Mouse (Mus musculus) neural tube, embryonic 15.5 days (tissue): ENCODE results near the gene As3mt. TPM values are rescaled to one million over a fixed set of nuclear protein-coding genes. Genes with fewer than 3 reads are reported as not detected.

ENCODE experiments used
- ATAC-seq: fragments of 200-750 bp; cut with Nextera tagmentation; 2 replicates; pipeline ENCODE4 v1.8.0; 2017; ENCODE audit warnings: mild to moderate bottlenecking, moderate TSS enrichment, moderate library complexity; ENCODE audit not compliant: low FRiP score
- H3K27ac ChIP-seq: fragments of 300-500 bp; sonication (generic); replicated peaks from 2 replicates; pipeline ENCODE4 v1.5.1; 2015; ENCODE audit warnings: mild to moderate bottlenecking, inconsistent platforms
- H3K27me3 ChIP-seq: fragments of 300-500 bp; sonication (generic); replicated peaks from 2 replicates; pipeline ENCODE4 v1.6.1; 2015; ENCODE audit warnings: inconsistent platforms
- H3K36me3 ChIP-seq: fragments of 300-500 bp; sonication (generic); 2 replicates; pipeline ENCODE4 v1.6.1; 2015; ENCODE audit warnings: inconsistent platforms
- H3K4me1 ChIP-seq: fragments of 300-500 bp; sonication (generic); 2 replicates; pipeline ENCODE4 v1.6.1; 2015; ENCODE audit warnings: inconsistent platforms
- H3K4me2 ChIP-seq: fragments of 300-500 bp; sonication (generic); 2 replicates; pipeline ENCODE4 v1.6.1; 2015; ENCODE audit warnings: inconsistent platforms, mild to moderate bottlenecking, moderate library complexity
- H3K4me3 ChIP-seq: fragments of 300-500 bp; sonication (generic); replicated peaks from 2 replicates; pipeline ENCODE4 v1.5.1; 2015; ENCODE audit warnings: mild to moderate bottlenecking, inconsistent platforms
- H3K9ac ChIP-seq: fragments of 300-500 bp; sonication (generic); replicated peaks from 2 replicates; pipeline ENCODE4 v1.6.1; 2015; ENCODE audit warnings: mild to moderate bottlenecking, inconsistent platforms
- H3K9me3 ChIP-seq: fragments of 300-500 bp; sonication (generic); replicated peaks from 2 replicates; pipeline ENCODE4 v1.6.1; 2016; ENCODE audit warnings: inconsistent platforms
- WGBS: fragments of 180-500 bp; shearing (Covaris S2); methylation state at CpG from one replicate; pipeline ENCODE4 v1.1.7; 2015; ENCODE audit warnings: mixed read lengths; 5-methylcytosine and 5-hydroxymethylcytosine counted together
- polyA plus RNA-seq: library from polyadenylated mRNA; unstranded; fragments of >200 nt; fragmentation: Nextera tagmentation; extraction: Ambion mirVana; gene quantifications from 2 replicates; pipeline ENCODE4 v1.2.1, GENCODE M21; 2015

Gene As3mt
- polyA plus RNA-seq, 1 experiment from 2014 or later, result 49.8 TPM

DNA sequence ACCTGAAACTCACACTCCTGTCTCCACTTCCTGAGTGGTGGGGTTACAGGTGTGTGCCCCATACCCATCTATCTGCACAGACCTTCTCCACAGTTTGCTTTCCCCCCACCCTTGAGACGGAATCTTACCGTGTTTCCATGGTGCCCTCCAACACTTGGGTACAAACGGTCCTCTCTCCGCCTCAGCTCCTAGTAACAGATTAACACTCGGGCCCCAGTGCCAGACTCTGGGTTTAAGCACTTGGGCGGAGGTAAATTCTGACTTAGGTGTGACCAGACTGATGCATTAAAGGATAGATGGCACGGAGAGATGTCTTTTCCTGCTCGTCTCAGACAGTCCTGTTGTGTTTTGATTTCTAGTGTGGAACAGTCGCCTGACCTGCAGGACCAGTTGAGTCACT lies 6.1 kb upstream of the As3mt start:
- no peak overlapping the region for H3K4me2 ChIP-seq
- no peak overlapping the region for H3K27ac ChIP-seq
- WGBS, result 90% methylated on average over 9 of the region's 9 CpGs
- no peak overlapping the region for H3K4me3 ChIP-seq
- H3K4me1 ChIP-seq, result no peaks in the 10 kb centered on the region
- H3K36me3 ChIP-seq, result peaks cover 16% of the 10 kb centered on the region
- no peak overlapping the region for H3K9ac ChIP-seq
- no peaks in the 10 kb centered on the region for H3K9me3 ChIP-seq
- no peaks in the 10 kb centered on the region for H3K27me3 ChIP-seq
- ATAC-seq, result no peak

DNA sequence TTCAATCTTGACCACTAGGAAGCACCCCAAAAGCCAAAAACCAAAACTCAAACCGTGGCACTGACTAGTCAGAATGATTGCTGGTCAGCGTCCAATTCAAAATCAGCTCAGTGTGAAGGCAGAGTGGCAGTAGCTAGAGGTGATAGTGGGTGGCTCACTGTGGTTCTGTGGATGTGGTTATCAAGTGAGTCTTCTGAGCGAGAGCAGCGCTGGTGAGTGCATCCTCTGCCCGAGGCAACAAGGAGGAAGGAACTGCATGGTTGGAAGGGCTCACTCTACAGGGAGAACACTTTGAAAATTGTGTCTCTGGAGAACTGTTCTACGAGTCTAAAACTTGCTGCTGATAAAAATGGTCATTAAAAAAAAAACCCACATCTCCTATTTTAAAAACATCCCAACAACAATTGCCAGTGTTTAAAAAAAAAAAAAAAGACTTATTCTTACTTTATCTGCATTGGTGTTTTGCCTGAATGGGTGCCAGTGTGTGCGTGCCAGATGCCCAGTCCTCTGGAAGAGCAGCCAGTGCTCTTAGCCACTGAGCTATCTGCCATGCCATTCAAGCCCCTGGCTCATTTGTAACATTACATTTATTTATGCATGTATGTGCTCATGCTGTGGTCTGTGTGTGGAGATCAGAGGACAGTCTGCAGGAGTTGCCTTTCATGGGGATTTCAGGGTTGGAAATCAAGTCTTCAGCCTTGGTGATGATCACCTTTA lies 1.3 kb upstream of the As3mt start:
- Histone ChIP-seq H3K4me1 (peaks cover 14% of the 10 kb centered on the region), H3K27me3 (no peaks in the 10 kb centered on the region), H3K36me3 (peaks cover 9% of the 10 kb centered on the region), H3K27ac (no peak overlapping the region), H3K4me2 (no peak overlapping the region), H3K4me3 (no peak overlapping the region), H3K9me3 (no peaks in the 10 kb centered on the region), H3K9ac (no peak overlapping the region)
- WGBS, result 70% methylated on average over 7 of the region's 7 CpGs
- no peak for ATAC-seq

DNA sequence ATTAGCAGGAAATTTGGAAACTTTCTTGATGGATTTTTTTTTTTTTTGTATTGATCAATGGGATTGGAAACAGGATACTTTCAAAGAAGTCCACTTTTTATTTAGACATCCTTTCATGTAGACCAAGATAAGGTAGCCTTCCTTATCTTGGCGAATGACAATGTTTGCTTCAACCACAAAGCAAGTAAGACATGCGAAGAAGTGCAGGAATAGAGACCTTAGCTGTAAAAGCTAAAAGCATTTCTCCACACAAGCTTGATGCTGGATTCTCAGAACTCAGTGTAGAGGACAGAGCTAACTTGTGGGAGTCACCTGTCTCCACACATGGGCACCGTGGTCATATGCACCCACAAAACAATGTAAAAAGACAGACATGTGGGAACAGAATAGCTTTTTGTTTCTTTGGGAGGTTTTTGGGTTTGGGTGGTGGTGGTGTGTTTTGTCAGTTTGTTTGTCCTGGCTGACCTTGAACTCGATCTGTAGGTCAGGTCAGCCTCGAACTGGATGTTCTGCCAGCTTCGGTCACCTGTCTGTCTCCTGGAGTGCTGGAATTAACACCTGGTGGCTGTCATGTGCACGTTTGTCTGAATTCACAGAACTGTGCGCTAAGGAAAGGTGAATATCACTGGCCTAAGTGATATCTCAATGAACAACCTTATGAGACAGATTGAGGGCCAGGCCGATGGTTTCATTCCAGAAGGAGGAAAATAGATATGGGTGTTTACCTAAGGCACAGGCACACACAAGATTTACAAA lies 540 bp upstream of the As3mt start:
- 86% methylated on average over 9 of the region's 9 CpGs for WGBS
- Histone ChIP-seq H3K4me3 (peak overlapping the region; percentile 44), H3K4me2 (peak overlapping the region; percentile 60), H3K9ac (no peak overlapping the region), H3K4me1 (peaks cover 14% of the 10 kb centered on the region), H3K27ac (peak overlapping the region; percentile 28; the same call in 1 of the 2 replicates), H3K27me3 (no peaks in the 10 kb centered on the region), H3K9me3 (no peaks in the 10 kb centered on the region), H3K36me3 (peaks cover 3% of the 10 kb centered on the region; the same call in 1 of the 2 replicates)
- ATAC-seq, result no peak

DNA sequence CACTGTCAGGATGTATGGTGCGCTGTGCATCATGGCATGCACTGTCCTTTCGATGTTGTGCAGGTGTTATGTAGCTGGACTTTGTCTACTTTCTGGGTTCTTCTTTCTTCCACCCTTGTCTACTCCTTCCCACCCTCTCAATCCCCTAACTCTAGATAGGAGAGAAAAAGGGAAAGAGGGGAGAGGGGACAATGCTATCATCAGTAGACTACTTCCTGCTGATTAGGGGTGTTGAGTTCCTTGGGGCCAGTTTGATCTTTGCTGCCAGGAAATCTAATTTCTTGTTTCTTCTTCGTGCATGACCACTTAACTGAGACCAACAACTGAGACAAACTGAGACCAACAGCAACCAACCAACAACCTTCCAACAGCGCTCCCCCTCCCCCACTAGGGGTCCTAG lies 3.4 kb downstream of the As3mt start:
- Histone ChIP-seq H3K4me2 (no peak overlapping the region), H3K9me3 (no peaks in the 10 kb centered on the region), H3K4me3 (no peak overlapping the region), H3K4me1 (peaks cover 14% of the 10 kb centered on the region), H3K9ac (no peak overlapping the region), H3K27ac (no peak overlapping the region), H3K36me3 (no peaks in the 10 kb centered on the region), H3K27me3 (no peaks in the 10 kb centered on the region)
- 92% methylated on average over 4 of the region's 4 CpGs for WGBS
- no peak for ATAC-seq

DNA sequence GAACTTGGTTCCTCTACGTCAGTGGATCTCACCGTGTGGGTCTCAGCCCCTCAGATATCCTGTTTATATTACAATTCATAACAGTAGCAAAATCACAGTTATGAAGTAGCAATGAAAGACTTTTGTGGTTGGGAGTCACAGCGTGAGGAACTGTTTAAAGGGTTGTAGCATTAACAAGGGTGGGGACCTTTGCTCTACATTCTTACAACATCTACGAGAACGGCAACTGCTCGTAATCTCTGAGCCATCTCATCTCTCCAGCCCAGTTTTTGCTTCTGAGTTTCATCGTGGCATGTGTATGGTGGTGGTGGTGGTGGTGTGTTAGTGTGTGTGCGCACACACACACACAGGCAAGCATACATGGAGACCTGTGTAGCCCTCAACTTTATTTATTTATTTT lies 7.0 kb downstream of the As3mt start:
- Histone ChIP-seq H3K4me1 (no peaks in the 10 kb centered on the region), H3K27me3 (no peaks in the 10 kb centered on the region), H3K9ac (no peak overlapping the region), H3K27ac (no peak overlapping the region), H3K4me3 (no peak overlapping the region), H3K36me3 (peaks cover 14% of the 10 kb centered on the region), H3K4me2 (no peak overlapping the region), H3K9me3 (0 out of 2 replicates have a peak, but pooled peaks cover 4% of the 10 kb centered on the region)
- ATAC-seq, result no peak
- 92% methylated on average over 8 of the region's 8 CpGs for WGBS

DNA sequence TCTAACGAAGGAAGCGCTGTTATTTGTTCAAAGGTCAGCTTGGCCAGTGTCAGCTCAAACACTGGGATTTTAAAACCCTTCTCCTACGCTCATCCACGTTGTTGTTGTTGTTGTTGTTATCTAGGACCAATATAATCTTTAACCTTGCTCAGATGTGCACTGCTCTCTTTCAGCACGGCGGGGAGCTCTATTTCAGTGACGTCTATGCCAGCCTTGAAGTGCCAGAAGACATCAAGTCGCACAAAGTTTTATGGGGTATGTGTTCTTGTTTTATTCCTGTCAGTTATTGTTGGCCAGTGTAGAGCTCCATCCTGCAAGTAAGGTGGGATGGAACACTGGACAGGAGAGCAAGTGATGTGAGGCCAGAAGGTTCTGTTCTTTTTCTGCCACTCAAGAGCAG lies 7.8 kb downstream of the As3mt start:
- H3K4me1 ChIP-seq, result no peaks in the 10 kb centered on the region
- peaks cover 20% of the 10 kb centered on the region for H3K36me3 ChIP-seq
- no peak for ATAC-seq
- no peak overlapping the region for H3K9ac ChIP-seq
- no peak overlapping the region for H3K4me3 ChIP-seq
- H3K9me3 ChIP-seq, result 0 out of 2 replicates have a peak, but pooled peaks cover 4% of the 10 kb centered on the region
- WGBS, result 88% methylated on average over 8 of the region's 8 CpGs
- H3K27me3 ChIP-seq, result no peaks in the 10 kb centered on the region
- H3K4me2 ChIP-seq, result no peak overlapping the region
- H3K27ac ChIP-seq, result no peak overlapping the region

DNA sequence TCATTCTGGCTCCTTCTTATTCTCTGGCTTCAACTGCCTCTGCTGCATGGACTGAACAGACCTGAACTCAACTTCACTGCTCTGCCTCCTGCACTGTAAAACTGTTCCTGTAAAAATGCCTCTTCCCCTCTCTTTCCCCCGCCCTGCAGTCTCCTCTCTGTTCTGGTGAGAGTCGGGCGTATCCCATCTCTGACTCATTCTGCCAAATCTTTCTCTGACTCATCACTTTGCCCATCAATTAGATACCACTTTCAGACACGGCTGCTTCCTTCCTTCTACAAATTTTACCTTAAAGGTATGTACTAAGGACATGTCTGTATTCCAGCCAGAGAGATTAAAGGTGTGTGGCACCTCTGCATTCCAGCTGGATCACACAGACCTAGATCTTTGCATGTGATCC lies 10.9 kb downstream of the As3mt start:
- no peak overlapping the region for H3K4me3 ChIP-seq
- no peaks in the 10 kb centered on the region for H3K27me3 ChIP-seq
- no peak for ATAC-seq
- no peak overlapping the region for H3K9ac ChIP-seq
- no peaks in the 10 kb centered on the region for H3K4me1 ChIP-seq
- no peak overlapping the region for H3K4me2 ChIP-seq
- 0 out of 2 replicates have a peak, but pooled peaks cover 4% of the 10 kb centered on the region for H3K9me3 ChIP-seq
- no peak overlapping the region for H3K27ac ChIP-seq
- WGBS, result 94% methylated on average over 4 of the region's 4 CpGs
- peaks cover 30% of the 10 kb centered on the region for H3K36me3 ChIP-seq

DNA sequence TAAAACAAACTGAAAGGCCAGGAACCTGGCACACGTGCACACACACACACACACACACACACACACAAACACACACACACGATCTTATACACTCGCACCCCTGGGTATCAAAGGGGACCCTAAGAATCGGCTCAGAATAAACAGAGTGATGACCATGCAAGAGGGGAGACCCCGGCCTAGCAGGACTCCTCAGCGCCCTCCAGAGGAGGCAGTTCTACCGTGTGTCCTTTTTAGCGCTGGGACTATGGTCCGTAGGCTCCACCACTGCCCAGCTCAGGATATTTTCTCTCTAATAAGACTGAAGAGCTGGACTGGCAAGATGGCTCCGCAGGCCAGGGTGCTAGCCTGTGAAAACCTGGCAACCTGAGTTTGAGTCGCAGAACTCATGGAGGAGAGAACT lies 17.2 kb downstream of the As3mt start:
- peaks cover 16% of the 10 kb centered on the region for H3K36me3 ChIP-seq
- H3K9me3 ChIP-seq, result no peaks in the 10 kb centered on the region
- H3K27ac ChIP-seq, result no peak overlapping the region
- WGBS, result 70% methylated on average over 11 of the region's 11 CpGs
- H3K9ac ChIP-seq, result no peak overlapping the region
- H3K27me3 ChIP-seq, result no peaks in the 10 kb centered on the region
- no peak for ATAC-seq
- no peak overlapping the region for H3K4me3 ChIP-seq
- 0 out of 2 replicates have a peak, but pooled peaks cover 3% of the 10 kb centered on the region for H3K4me1 ChIP-seq
- no peak overlapping the region for H3K4me2 ChIP-seq

DNA sequence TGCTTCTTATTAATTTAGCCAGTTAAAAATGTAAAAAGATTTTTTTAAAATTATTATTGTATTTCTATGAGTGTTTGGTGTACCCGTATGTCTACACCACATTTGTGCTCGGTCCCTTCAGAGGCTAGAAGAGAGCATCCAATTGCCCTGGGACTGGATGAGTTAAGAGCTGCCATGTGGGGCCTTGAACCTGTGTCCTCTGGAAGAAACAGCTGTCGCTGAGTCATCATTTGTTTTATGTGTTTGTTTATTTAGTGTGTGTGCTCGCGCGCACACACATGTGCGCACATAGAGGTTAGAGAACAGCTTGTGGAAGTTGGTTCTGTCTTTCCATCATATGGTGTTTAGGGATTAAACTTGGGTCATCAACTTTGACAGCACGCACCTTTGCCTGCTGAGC lies 18.9 kb downstream of the As3mt start:
- Histone ChIP-seq H3K4me1 (0 out of 2 replicates have a peak, but pooled peaks cover 3% of the 10 kb centered on the region), H3K27ac (no peak overlapping the region), H3K36me3 (peaks cover 7% of the 10 kb centered on the region), H3K4me2 (no peak overlapping the region), H3K27me3 (no peaks in the 10 kb centered on the region), H3K9me3 (no peaks in the 10 kb centered on the region), H3K9ac (no peak overlapping the region), H3K4me3 (no peak overlapping the region)
- no peak for ATAC-seq
- WGBS, result 97% methylated on average over 8 of the region's 8 CpGs

DNA sequence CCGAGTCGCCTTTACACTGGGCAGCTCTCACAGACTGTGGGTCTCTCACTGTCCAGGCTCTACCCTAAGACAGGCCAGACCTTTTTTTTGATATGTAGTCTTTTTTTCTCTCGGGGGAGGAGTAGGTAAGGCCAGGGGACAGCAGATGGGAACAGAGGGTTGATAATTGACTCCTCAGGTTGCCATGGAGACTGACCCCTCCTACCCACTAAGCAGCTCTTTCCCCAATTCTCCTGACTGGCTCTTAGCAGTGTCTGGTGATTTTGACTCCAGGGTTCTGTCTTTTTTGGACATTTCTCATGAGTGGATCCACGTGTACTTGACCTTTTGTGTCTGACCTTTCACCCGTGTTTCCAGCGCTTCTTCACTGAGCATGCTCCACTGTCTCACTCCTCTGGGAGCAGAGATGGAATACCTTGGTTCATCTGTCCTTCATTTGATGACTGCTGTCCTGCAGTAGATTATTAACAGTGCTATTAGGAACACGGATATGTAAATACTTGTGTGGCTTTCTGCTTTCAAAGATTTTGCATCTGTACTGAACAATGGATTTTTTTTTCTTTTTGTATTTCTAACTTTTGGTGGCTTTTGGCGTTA lies 20.0 kb downstream of the As3mt start:
- no peak overlapping the region for H3K4me3 ChIP-seq
- H3K27me3 ChIP-seq, result no peaks in the 10 kb centered on the region
- no peaks in the 10 kb centered on the region for H3K9me3 ChIP-seq
- H3K9ac ChIP-seq, result no peak overlapping the region
- no peak overlapping the region for H3K4me2 ChIP-seq
- H3K36me3 ChIP-seq, result no peaks in the 10 kb centered on the region; the same call in 1 of the 2 replicates
- 31% methylated on average over 8 of the region's 8 CpGs for WGBS
- no peak overlapping the region for H3K27ac ChIP-seq
- H3K4me1 ChIP-seq, result 0 out of 2 replicates have a peak, but pooled peaks cover 3% of the 10 kb centered on the region
- ATAC-seq, result no peak

DNA sequence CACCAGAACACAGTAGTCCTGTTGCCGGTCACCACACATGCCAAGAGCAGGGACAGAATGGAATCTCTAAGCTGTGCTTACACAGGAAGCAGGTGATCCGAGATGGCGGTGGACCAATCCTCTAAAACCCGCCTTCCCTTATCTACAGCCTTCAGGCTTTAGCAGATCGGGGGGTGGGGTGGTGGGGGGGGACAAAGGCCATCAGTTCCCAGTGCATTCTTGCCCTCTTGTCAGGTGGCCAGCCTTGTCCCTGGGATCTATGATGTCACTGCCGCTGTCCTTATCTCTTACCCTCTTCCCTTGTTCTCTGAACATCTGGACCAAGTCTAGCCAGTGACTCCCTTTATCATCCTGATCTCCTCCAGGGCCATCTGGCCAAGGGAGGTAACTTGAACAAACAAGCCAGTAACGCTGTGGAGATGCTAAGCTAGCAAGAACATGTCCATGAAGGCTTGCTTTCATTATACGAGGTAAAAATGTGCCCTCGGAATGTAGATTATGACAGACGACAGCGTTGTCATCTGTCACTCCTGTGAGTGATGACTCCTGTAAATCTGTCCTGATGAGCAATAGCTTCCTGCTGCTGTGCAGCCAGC lies 20.8 kb downstream of the As3mt start:
- no peaks in the 10 kb centered on the region for H3K9me3 ChIP-seq
- ATAC-seq, result no peak
- H3K4me1 ChIP-seq, result 0 out of 2 replicates have a peak, but pooled peaks cover 3% of the 10 kb centered on the region
- H3K9ac ChIP-seq, result no peak overlapping the region
- WGBS, result 71% methylated on average over 11 of the region's 11 CpGs
- no peaks in the 10 kb centered on the region for H3K27me3 ChIP-seq
- no peak overlapping the region for H3K4me3 ChIP-seq
- no peak overlapping the region for H3K4me2 ChIP-seq
- no peaks in the 10 kb centered on the region; the same call in 1 of the 2 replicates for H3K36me3 ChIP-seq
- H3K27ac ChIP-seq, result no peak overlapping the region
